Comparison of ENCODE assay signal across 18 mouse cellular contexts in the genomic region with DNA sequence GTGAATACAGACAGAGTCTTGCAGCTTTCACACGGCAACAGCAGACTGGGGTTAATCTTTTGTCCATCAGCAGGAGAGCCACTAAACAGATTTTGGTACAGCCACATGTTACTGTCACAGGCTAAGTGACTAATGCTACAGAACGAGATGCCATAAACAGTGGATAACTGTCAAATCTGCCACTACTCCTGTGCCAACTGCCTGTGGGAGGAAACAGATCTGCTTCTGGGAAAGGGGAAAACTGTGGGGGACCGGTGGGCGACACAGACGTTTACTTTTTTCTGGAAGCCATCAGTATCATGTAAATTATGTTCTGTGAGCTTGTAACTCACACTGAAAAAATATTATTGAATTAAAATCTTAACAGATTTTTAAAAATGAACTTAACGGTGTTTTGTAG.
DNase-seq lines count a peak whose midpoint lies in the region; ATAC-seq and TF ChIP-seq lines count a peak whose summit lies in the region.
"Had no signal": no experiment of that assay in that cellular context is flagged by ENCODE, and none has a peak within 500 bp of the region (broad histone marks: within the 10 kb centered on the region; RNA-seq: fewer than 3 reads in every experiment).

No protein-coding gene starts in this region.

- no peaks in the 10 kb centered on the region for H3K36me3 ChIP-seq in neural tube, embryonic 15.5 days
- H3K36me3 ChIP-seq: heart, embryonic 15.5 days; liver, embryonic 15.5 days; midbrain, embryonic 10.5 days; neural tube, embryonic 12.5 days had no signal

- no peak for TF ChIP-seq POLR2A in brain, embryonic 14.5 days (IDR thresholded peaks at IDR 0.05; ENCODE audit: borderline replicate concordance, extremely low read depth, insufficient read depth, insufficient read length, poor library complexity, severe bottlenecking)

- peak; percentile 71 for DNase-seq in brain, adult 2 months (ENCODE audit: low read depth, low spot score)
- peak; percentile 38 for DNase-seq in brain, embryonic 14.5 days (ENCODE audit: low read depth)
- DNase-seq in layer of hippocampus, adult 8-10 months (ENCODE audit: low spot score in 2 of 2): peak; percentile 69 to 72
- DNase-seq in left cerebral cortex, postnatal 36 days (ENCODE audit: low spot score in 2 of 2): peak; percentile 13 to 31
- no peak for DNase-seq in lung, postnatal 10 days
- DNase-seq in urinary bladder, postnatal 36 days (ENCODE audit: low spot score in 2 of 2): no peak
- DNase-seq: gastrocnemius, adult 2 months; heart, adult 11 months; kidney, adult 8-10 months; kidney, postnatal 4 days; lung, postnatal 36 days; spleen, adult 18-20 months; thymus, adult 2 months had no signal

- WGBS in neural tube, embryonic 15.5 days: 66% methylated on average over 6 of the region's 6 CpGs

- H3K4me2 ChIP-seq in neural tube, embryonic 15.5 days: no peak overlapping the region
- H3K4me2 ChIP-seq: heart, embryonic 15.5 days; liver, embryonic 15.5 days; neural tube, embryonic 12.5 days had no signal

- H3K9me3 ChIP-seq in neural tube, embryonic 15.5 days (replicated peaks): no peaks in the 10 kb centered on the region
- H3K9me3 ChIP-seq: heart, embryonic 15.5 days; liver, embryonic 15.5 days; midbrain, embryonic 10.5 days; neural tube, embryonic 12.5 days had no signal

- no peak overlapping the region for H3K4me3 ChIP-seq in neural tube, embryonic 15.5 days (replicated peaks)
- H3K4me3 ChIP-seq: gastrocnemius, adult 2 months; heart, embryonic 15.5 days; liver, embryonic 15.5 days; midbrain, embryonic 10.5 days; neural tube, embryonic 12.5 days had no signal

- H3K9ac ChIP-seq in neural tube, embryonic 15.5 days (replicated peaks): no peak overlapping the region
- H3K9ac ChIP-seq: heart, embryonic 15.5 days; liver, embryonic 15.5 days; neural tube, embryonic 12.5 days had no signal

- H3K27me3 ChIP-seq in neural tube, embryonic 15.5 days (replicated peaks): no peaks in the 10 kb centered on the region
- H3K27me3 ChIP-seq: heart, embryonic 15.5 days; liver, embryonic 15.5 days; neural tube, embryonic 12.5 days had no signal

- intact Hi-C loops in left cerebral cortex, postnatal 36 days (cut with DNase I): no loop called here

- H3K4me1 ChIP-seq in neural tube, embryonic 15.5 days: no peaks in the 10 kb centered on the region
- H3K4me1 ChIP-seq: liver, embryonic 15.5 days; midbrain, embryonic 10.5 days; neural tube, embryonic 12.5 days had no signal

- no peak overlapping the region for H3K27ac ChIP-seq in neural tube, embryonic 15.5 days (replicated peaks)
- H3K27ac ChIP-seq: gastrocnemius, adult 2 months; heart, embryonic 15.5 days; liver, embryonic 15.5 days; midbrain, embryonic 10.5 days; neural tube, embryonic 12.5 days had no signal

- TF ChIP-seq CTCF in brain, embryonic 14.5 days (IDR thresholded peaks at IDR 0.05; ENCODE audit: borderline replicate concordance, extremely low read depth, insufficient read depth, insufficient read length): no peak

- ATAC-seq in neural tube, embryonic 15.5 days (ENCODE audit: low FRiP score): no peak

Comparison
In these comparisons a context has a peak if more than half of its experiments do, and no peak if none do; other contexts are left out.
1. DNase-seq: peak in brain, adult 2 months (single experiment), brain, embryonic 14.5 days (single experiment), layer of hippocampus, adult 8-10 months (2 of 2) and left cerebral cortex, postnatal 36 days (2 of 2); none in lung, postnatal 10 days (single experiment) and urinary bladder, postnatal 36 days (0 of 2).